Mouse (Mus musculus) kidney, embryonic 15.5 days (tissue): ENCODE measurements at regions not wholly inside any gene's neighbourhood (a gene's known extent, or its start where the extent isn't known, plus 50 kb on each side); places are given as distances from the start of the nearest gene placed in this dataset.

Experiments used
- ATAC-seq: fragments of 200-750 bp; cut with Nextera tagmentation; replicated peaks from 2 replicates; pipeline ENCODE4 v1.8.0; 2017; ENCODE audit warnings: moderate TSS enrichment; ENCODE audit not compliant: low FRiP score
- H3K27ac ChIP-seq: fragments of 300-500 bp; sonication (generic); 2 replicates; pipeline ENCODE4 v1.5.1; 2015; ENCODE audit warnings: mild to moderate bottlenecking, inconsistent platforms
- H3K27me3 ChIP-seq: fragments of 300-500 bp; sonication (generic); 2 replicates; pipeline ENCODE4 v1.6.1; 2015; ENCODE audit warnings: inconsistent platforms
- H3K36me3 ChIP-seq: fragments of 300-500 bp; sonication (generic); 2 replicates; pipeline ENCODE4 v1.6.1; 2015; ENCODE audit warnings: inconsistent platforms
- H3K4me1 ChIP-seq: fragments of 300-500 bp; sonication (generic); 2 replicates; pipeline ENCODE4 v1.6.1; 2015; ENCODE audit warnings: inconsistent platforms
- H3K4me2 ChIP-seq: fragments of 300-500 bp; sonication (generic); 2 replicates; pipeline ENCODE4 v1.6.1; 2015; ENCODE audit warnings: moderate library complexity, mild to moderate bottlenecking, inconsistent platforms
- H3K4me3 ChIP-seq: fragments of 300-500 bp; sonication (generic); replicated peaks from 2 replicates; pipeline ENCODE4 v1.5.1; 2015; ENCODE audit warnings: mild to moderate bottlenecking, inconsistent platforms
- H3K9ac ChIP-seq: fragments of 300-500 bp; sonication (generic); 2 replicates; pipeline ENCODE4 v1.6.1; 2015; ENCODE audit warnings: mild to moderate bottlenecking, inconsistent platforms
- H3K9me3 ChIP-seq: fragments of 300-500 bp; sonication (generic); replicated peaks from 2 replicates; pipeline ENCODE4 v1.6.1; 2016; ENCODE audit warnings: inconsistent platforms
- WGBS: fragments of 180-500 bp; shearing (Covaris S2); methylation state at CpG from one replicate; pipeline ENCODE4 v1.1.7; 2015; ENCODE audit warnings: mixed read lengths; 5-methylcytosine and 5-hydroxymethylcytosine counted together

DNA sequence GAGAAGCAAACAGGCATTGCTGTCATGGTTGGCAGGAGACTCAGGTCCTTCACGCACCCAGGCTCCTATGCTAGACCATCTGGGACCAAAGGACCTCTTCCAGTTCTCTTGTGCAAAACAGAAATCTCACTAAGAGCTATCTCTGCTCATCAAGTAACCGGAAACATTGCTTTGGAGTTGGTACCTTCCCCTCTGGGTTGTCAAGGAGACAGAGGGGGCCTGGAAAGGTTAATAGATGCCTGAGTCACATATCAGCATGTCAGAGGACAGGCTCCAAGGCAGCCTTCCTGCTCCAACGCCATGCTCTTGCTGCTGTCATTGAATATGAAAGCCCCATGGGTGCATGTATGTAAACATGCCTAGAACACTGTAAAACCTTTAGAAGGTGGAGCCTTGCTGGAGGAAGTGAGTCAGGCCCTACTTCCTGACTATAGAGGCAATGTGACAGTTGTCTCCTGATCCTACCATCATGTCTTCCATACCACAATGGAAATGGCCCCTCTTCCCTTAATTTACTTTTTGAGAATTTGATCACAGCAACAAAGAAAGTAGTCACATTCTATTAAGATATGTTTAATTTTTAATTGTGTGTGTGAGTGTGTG, 103.8 kb downstream of the Hlx start:
- Histone ChIP-seq H3K36me3 (no peaks in the 10 kb centered on the region), H3K27me3 (no peaks in the 10 kb centered on the region), H3K9me3 (no peaks in the 10 kb centered on the region), H3K9ac (no peak overlapping the region), H3K4me3 (no peak overlapping the region), H3K4me2 (no peak overlapping the region), H3K27ac (no peak overlapping the region), H3K4me1 (peaks cover 5% of the 10 kb centered on the region; the same call in 1 of the 2 replicates)
- ATAC-seq, result no peak
- WGBS, result 71% methylated on average over 3 of the region's 3 CpGs

DNA sequence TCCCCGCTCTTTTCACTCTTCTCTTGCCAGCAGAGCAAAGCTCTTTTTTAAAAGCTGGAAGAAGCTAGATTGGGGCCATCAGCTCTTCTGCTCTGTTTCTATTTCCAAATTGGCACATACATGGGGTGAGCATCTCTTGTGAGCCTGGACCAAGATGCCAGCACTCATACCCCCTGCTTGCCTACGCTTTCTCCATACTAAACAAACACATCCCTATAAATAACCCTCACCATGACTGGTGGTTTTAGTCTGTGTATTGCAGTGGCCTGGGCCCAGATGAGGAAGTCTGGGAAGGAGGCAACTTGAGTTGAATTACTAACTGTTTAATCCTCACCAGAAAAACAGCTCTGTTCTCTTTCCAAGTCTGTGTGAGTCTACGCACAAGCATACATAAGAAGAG, 110.0 kb downstream of the Hlx start:
- H3K27me3 ChIP-seq, result no peaks in the 10 kb centered on the region; the same call in 1 of the 2 replicates
- no peak for ATAC-seq
- H3K4me1 ChIP-seq, result 0 out of 2 replicates have a peak, but pooled peaks cover 3% of the 10 kb centered on the region
- H3K4me3 ChIP-seq, result no peak overlapping the region
- no peaks in the 10 kb centered on the region for H3K36me3 ChIP-seq
- WGBS, result 83% methylated on average over 3 of the region's 3 CpGs
- H3K4me2 ChIP-seq, result no peak overlapping the region
- no peak overlapping the region for H3K27ac ChIP-seq
- H3K9ac ChIP-seq, result no peak overlapping the region
- H3K9me3 ChIP-seq, result no peaks in the 10 kb centered on the region

DNA sequence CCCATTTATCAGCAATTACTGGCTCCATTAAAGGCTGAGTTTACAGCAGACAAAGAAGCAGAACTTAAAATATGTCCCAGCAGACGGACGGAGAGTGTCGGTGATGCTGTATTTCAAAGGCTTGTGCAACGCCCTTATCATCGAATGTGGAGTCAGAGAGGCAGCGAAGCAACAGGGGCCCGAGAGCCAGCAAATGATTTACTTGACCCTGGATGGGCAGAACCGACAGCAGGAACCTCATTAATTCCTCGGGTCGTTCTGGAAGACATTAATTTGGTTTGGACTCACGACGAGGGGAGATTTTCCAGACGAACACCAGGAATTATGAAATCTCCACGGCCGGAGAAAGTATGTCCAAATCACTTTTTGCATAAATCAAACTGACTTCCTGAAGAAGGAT, 110.5 kb downstream of the Hlx start:
- no peak overlapping the region for H3K4me3 ChIP-seq
- H3K4me1 ChIP-seq, result 0 out of 2 replicates have a peak, but pooled peaks cover 3% of the 10 kb centered on the region
- H3K36me3 ChIP-seq, result no peaks in the 10 kb centered on the region
- H3K27me3 ChIP-seq, result no peaks in the 10 kb centered on the region; the same call in 1 of the 2 replicates
- WGBS, result 33% methylated on average over 15 of the region's 15 CpGs
- no peaks in the 10 kb centered on the region for H3K9me3 ChIP-seq
- ATAC-seq, result no peak
- H3K9ac ChIP-seq, result no peak overlapping the region
- H3K4me2 ChIP-seq, result no peak overlapping the region
- no peak overlapping the region for H3K27ac ChIP-seq

DNA sequence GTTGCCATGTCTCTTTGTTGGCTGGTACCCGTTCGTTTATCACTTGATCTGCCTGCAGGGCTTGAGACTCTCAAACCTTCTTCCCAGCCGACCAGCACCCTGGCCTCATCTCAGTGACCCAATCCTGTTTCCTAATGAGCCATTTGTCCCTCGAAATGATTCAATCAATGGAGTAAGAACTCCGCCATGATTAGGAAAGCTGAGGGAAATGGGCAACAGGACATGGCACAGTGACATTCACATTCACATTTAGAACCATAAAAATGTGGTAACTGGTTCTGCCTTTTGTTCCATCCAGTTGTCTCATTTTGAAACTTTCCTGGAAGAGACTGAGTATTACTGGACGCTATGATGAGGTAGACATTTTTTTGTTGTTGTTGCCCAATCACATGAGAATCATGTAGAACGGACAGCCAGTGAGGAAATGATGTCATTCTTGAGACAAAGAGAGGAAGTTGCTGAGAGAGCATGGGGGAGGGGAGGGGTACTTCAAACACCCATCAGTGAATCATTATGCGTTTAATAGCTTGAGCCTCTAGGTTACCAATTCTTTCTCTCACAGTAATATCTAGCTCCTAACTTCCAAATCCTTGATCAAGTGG, 114.5 kb downstream of the Hlx start:
- H3K27me3 ChIP-seq, result no peaks in the 10 kb centered on the region; the same call in 1 of the 2 replicates
- ATAC-seq, result no peak
- H3K36me3 ChIP-seq, result no peaks in the 10 kb centered on the region
- H3K4me1 ChIP-seq, result 0 out of 2 replicates have a peak, but pooled peaks cover 3% of the 10 kb centered on the region
- no peak overlapping the region for H3K4me2 ChIP-seq
- 75% methylated on average over 8 of the region's 8 CpGs for WGBS
- no peaks in the 10 kb centered on the region for H3K9me3 ChIP-seq
- no peak overlapping the region for H3K4me3 ChIP-seq
- no peak overlapping the region for H3K9ac ChIP-seq
- H3K27ac ChIP-seq, result no peak overlapping the region

DNA sequence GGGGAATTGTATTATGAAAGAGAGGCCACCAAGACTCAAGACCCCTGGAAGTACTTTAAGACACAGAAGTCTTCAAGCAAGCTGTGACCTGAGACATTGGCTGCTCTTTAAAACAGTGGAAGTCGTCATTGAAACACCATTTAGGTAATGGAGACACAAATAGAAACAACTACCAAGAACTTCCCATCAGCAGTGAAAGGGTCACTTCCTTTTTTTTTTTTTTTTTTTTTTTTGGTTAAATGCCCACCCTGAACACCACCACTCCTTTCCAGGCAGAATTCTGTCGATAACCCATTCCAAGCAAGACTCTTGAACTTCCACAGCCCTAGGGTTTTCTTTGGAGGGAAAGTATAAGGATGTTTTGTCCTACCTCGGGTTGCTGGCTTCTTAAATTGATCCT, 116.4 kb downstream of the Hlx start:
- no peaks in the 10 kb centered on the region for H3K9me3 ChIP-seq
- 73% methylated on average over 3 of the region's 3 CpGs for WGBS
- ATAC-seq, result no peak

DNA sequence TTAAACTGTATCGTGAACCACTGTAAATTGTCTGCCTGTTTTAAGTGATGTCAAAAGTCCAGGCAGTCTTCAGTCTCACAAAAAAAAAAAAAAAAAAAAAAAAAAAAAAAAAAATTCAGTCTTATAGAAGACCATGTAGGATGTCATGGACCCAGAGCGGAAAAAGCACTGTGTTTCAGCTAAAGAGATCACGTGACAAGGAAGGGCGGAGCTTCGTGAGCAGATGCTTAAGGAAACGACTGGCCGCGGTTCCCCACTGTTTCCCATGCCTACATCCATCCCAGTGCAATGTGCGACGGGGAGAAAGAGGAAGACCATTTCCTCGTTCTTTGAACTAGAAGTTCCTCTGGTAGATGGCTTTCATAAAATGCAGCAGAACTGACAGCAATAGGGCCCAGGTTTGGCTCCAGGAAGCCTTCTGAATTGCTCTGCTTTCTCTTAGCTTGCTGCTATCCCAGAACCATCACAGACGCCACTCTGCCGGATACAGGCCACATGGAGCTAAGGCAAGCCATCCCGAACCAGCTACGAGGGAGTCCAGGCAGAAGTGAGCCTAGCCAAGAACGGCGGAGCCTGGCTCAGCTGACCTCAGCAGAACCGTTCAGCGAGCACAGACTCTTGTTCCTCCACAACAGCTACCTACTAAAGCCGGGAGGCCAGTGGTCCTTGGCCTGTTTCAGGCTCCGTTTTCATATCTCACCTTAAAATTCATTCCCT, 117.6 kb downstream of the Hlx start:
- Histone ChIP-seq H3K9ac (no peak overlapping the region), H3K27me3 (no peaks in the 10 kb centered on the region), H3K9me3 (no peaks in the 10 kb centered on the region), H3K36me3 (no peaks in the 10 kb centered on the region), H3K4me1 (no peaks in the 10 kb centered on the region), H3K4me3 (no peak overlapping the region), H3K4me2 (no peak overlapping the region), H3K27ac (no peak overlapping the region)
- no peak for ATAC-seq
- WGBS, result 85% methylated on average over 21 of the region's 21 CpGs

More for the DNA sequence above, 116.4 kb downstream of the Hlx start:
- H3K4me3 ChIP-seq, result no peak overlapping the region
- H3K36me3 ChIP-seq, result no peaks in the 10 kb centered on the region
- no peak overlapping the region for H3K9ac ChIP-seq
- H3K4me2 ChIP-seq, result no peak overlapping the region
- H3K27ac ChIP-seq, result no peak overlapping the region
- no peaks in the 10 kb centered on the region for H3K4me1 ChIP-seq
- H3K27me3 ChIP-seq, result no peaks in the 10 kb centered on the region

DNA sequence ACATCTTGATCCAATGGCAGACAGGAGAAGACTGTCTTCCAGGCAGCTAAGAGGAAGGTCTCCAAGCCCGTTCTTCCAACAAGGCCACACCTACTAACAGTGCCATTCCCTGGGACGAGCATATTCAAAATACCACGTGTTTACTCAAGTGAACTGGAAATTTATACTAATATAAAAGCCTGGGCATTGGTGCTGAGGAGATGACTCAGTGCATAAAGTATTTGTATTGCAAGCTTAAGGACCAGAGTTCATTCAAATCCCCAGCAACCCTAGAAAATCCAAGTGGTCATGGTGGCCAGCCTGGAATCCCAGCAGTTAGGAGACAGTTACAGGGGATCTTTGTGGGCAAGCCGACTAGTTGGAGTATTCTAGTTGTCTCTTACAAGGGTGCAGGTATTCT, 119.5 kb downstream of the Hlx start:
- no peak for ATAC-seq
- WGBS, result 71% methylated on average over 4 of the region's 4 CpGs
- no peak overlapping the region for H3K9ac ChIP-seq
- H3K27ac ChIP-seq, result no peak overlapping the region
- H3K36me3 ChIP-seq, result no peaks in the 10 kb centered on the region
- H3K4me2 ChIP-seq, result no peak overlapping the region
- H3K4me1 ChIP-seq, result no peaks in the 10 kb centered on the region
- H3K27me3 ChIP-seq, result no peaks in the 10 kb centered on the region
- H3K9me3 ChIP-seq, result no peaks in the 10 kb centered on the region
- H3K4me3 ChIP-seq, result no peak overlapping the region

DNA sequence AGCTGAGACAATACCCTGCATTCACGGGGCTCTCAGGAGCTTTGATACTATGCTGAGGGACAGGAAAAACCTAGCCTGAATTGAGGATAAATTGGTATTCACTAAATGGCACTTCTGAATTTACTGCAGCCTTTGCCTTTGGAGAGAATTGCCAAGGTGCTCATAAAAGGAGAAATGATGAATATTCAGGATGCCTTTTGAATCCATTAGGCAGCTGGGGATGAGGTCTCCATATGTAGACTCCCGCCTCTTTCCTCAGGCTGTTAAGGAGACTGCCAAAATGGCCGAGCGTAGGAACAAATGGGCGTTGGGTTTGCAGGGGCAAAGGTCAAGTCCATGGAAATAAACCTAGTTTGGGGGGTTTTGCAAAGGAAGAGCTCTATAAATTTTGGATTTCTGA, 123.5 kb downstream of the Hlx start:
- no peaks in the 10 kb centered on the region for H3K9me3 ChIP-seq
- no peak overlapping the region for H3K4me2 ChIP-seq
- no peaks in the 10 kb centered on the region for H3K4me1 ChIP-seq
- no peak overlapping the region for H3K27ac ChIP-seq
- H3K9ac ChIP-seq, result no peak overlapping the region
- no peak for ATAC-seq
- 55% methylated on average over 5 of the region's 5 CpGs for WGBS
- H3K27me3 ChIP-seq, result no peaks in the 10 kb centered on the region
- H3K4me3 ChIP-seq, result no peak overlapping the region
- H3K36me3 ChIP-seq, result no peaks in the 10 kb centered on the region

DNA sequence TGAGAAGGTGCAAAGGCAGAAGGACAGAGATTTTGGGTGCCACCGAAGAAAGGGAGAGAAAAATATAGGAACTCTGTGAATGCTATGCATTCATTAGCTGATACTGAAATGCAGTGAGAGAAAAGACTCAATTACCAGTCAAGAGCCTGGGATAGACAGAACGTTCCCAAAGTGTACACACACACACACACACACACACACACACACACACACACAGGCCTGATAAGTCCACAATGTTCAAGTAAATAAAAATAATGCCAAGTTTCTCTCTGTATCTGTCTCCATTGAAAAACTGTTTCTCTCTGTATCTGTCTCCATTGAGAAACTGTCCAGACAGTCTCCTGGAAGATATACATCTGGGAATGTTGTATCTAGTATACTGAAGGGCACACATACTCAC, 124.1 kb downstream of the Hlx start:
- no peaks in the 10 kb centered on the region for H3K27me3 ChIP-seq
- H3K4me2 ChIP-seq, result no peak overlapping the region
- H3K27ac ChIP-seq, result no peak overlapping the region
- no peak overlapping the region for H3K4me3 ChIP-seq
- WGBS, result 72% methylated on average over 2 of the region's 2 CpGs
- no peaks in the 10 kb centered on the region for H3K4me1 ChIP-seq
- ATAC-seq, result no peak
- no peaks in the 10 kb centered on the region for H3K9me3 ChIP-seq
- H3K36me3 ChIP-seq, result no peaks in the 10 kb centered on the region
- H3K9ac ChIP-seq, result no peak overlapping the region

DNA sequence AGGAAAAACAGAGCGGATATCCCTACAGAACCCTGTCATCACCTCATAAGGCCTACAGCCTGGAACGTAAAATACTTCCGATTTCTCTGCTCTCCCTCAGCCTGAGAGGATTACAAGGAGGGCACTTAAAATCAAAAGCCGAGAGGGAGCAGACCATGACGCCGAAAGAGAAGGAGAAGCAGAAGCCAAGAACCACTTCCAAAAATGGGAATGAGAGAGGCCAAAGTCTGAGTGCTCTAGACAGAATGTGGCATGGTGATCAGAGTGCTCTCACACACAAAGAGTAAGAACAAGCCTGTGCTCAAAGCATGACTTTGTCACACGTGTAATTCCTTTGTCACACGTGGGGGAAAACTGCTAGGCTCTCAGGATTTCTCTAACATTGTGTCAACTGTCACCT, 125.9 kb downstream of the Hlx start:
- H3K27me3 ChIP-seq, result no peaks in the 10 kb centered on the region
- no peak for ATAC-seq
- no peak overlapping the region for H3K9ac ChIP-seq
- no peaks in the 10 kb centered on the region for H3K4me1 ChIP-seq
- WGBS, result 71% methylated on average over 8 of the region's 8 CpGs
- no peak overlapping the region for H3K4me3 ChIP-seq
- no peaks in the 10 kb centered on the region for H3K9me3 ChIP-seq
- H3K27ac ChIP-seq, result no peak overlapping the region
- H3K4me2 ChIP-seq, result no peak overlapping the region
- no peaks in the 10 kb centered on the region for H3K36me3 ChIP-seq

DNA sequence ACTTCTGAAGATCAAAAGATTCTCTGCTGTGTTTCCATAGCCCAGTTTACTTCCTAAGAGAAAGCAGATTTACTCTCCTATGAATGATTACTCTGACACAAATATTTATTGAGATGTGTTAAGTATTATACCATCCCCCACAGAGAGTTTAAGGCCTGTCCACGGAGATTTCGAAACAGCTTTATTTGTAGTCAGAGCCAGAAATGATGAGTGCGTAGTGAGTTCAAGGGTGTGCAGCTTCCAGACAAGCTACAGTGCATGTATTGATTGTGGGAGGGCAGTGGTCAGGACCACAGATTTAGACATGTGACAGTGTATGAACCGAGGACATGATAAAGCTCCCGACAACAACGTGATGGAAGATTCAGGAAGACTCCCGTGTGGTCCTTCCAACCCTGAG, 126.8 kb downstream of the Hlx start:
- WGBS, result 63% methylated on average over 7 of the region's 7 CpGs
- Histone ChIP-seq H3K27me3 (no peaks in the 10 kb centered on the region), H3K4me2 (no peak overlapping the region), H3K4me3 (no peak overlapping the region), H3K9ac (no peak overlapping the region), H3K4me1 (no peaks in the 10 kb centered on the region), H3K9me3 (no peaks in the 10 kb centered on the region), H3K27ac (no peak overlapping the region), H3K36me3 (no peaks in the 10 kb centered on the region)
- no peak for ATAC-seq

DNA sequence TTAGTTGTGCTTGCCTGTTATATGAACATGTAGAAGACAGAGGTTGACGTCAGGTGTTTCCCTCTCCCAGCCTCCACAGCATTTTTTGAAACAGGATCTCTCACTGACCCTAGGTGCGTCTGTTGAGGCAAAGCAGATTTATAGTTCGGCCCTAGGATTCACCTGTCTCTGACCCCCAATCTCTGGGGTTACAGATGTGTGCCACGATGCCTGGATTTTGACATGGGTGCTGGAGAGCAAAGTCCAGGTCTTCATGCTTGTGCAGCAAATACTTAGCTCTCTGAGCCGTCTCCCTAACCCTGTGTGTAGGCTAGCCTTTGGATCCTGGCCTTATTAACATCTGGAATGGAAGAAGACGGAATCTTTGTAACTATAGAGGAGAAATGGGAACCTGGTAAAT, 129.3 kb downstream of the Hlx start:
- no peak overlapping the region for H3K27ac ChIP-seq
- no peaks in the 10 kb centered on the region for H3K4me1 ChIP-seq
- H3K36me3 ChIP-seq, result no peaks in the 10 kb centered on the region
- no peaks in the 10 kb centered on the region for H3K9me3 ChIP-seq
- H3K4me2 ChIP-seq, result no peak overlapping the region
- H3K4me3 ChIP-seq, result no peak overlapping the region
- H3K9ac ChIP-seq, result no peak overlapping the region
- no peak for ATAC-seq
- H3K27me3 ChIP-seq, result no peaks in the 10 kb centered on the region
- WGBS, result 81% methylated on average over 6 of the region's 6 CpGs
